Mouse (Mus musculus) liver, embryonic 13.5 days (tissue): Measurements from ENCODE around the gene Gm10277. TPM values are rescaled to one million over a fixed set of nuclear protein-coding genes. Genes with fewer than 3 reads are reported as not detected.

Experiments
- ATAC-seq: fragments of 200-750 bp; cut with Nextera tagmentation; 2 replicates; pipeline ENCODE4 v1.8.0; 2017; ENCODE audit warnings: low read depth, mild to moderate bottlenecking, moderate number of reproducible peaks, moderate library complexity
- DNase-seq: peaks from one replicate; pipeline ENCODE4 v3.0.0; 2022
- H3K27ac ChIP-seq: fragments of 300-500 bp; sonication (generic); 2 replicates; pipeline ENCODE4 v1.5.1; 2015; ENCODE audit warnings: moderate library complexity, mild to moderate bottlenecking, inconsistent platforms
- H3K27me3 ChIP-seq: fragments of 300-500 bp; sonication (generic); 2 replicates; pipeline ENCODE4 v1.6.1; 2015; ENCODE audit warnings: mild to moderate bottlenecking, inconsistent platforms
- H3K36me3 ChIP-seq: fragments of 300-500 bp; sonication (generic); 2 replicates; pipeline ENCODE4 v1.6.1; 2015; ENCODE audit warnings: mild to moderate bottlenecking, inconsistent platforms
- H3K4me1 ChIP-seq: fragments of 300-500 bp; sonication (generic); replicated peaks from 2 replicates; pipeline ENCODE4 v1.6.1; 2015; ENCODE audit warnings: inconsistent platforms
- H3K4me2 ChIP-seq: fragments of 300-500 bp; sonication (generic); 2 replicates; pipeline ENCODE4 v1.6.1; 2015; ENCODE audit warnings: inconsistent platforms, mild to moderate bottlenecking, moderate library complexity
- H3K4me3 ChIP-seq: fragments of 300-500 bp; sonication (generic); replicated peaks from 2 replicates; pipeline ENCODE4 v1.5.1; 2015; ENCODE audit warnings: mild to moderate bottlenecking, inconsistent platforms
- H3K9ac ChIP-seq: fragments of 300-500 bp; sonication (generic); 2 replicates; pipeline ENCODE4 v1.6.1; 2015; ENCODE audit warnings: mild to moderate bottlenecking, inconsistent platforms
- H3K9me3 ChIP-seq: fragments of 300-500 bp; sonication (generic); replicated peaks from 2 replicates; pipeline ENCODE4 v1.6.1; 2016; ENCODE audit warnings: inconsistent platforms
- WGBS: fragments of 180-500 bp; shearing (Covaris S2); methylation state at CpG from one replicate; pipeline ENCODE4 v1.1.7; 2015; ENCODE audit not compliant: insufficient replicate concordance; 5-methylcytosine and 5-hydroxymethylcytosine counted together
- polyA plus RNA-seq: library from polyadenylated mRNA; unstranded; fragments of >200 nt; fragmentation: Nextera tagmentation; extraction: Ambion mirVana; gene quantifications from 2 replicates; pipeline ENCODE4 v1.2.1, GENCODE M21; 2015

Gm10277 gene
- polyA plus RNA-seq, 1 experiment from 2014 or later = 0.78 TPM

- Histone ChIP-seq H3K9ac (0 out of 2 replicates have a peak overlapping the region, but pooled peaks have one; percentile 56), H3K36me3 (peaks cover 6% of the 10 kb centered on the region), H3K4me3 (no peak overlapping the region; the same call in 1 of the 2 replicates), H3K9me3 (no peaks in the 10 kb centered on the region), H3K4me1 (peaks cover 49% of the 10 kb centered on the region), H3K27ac (peak overlapping the region; percentile 70), H3K4me2 (peak overlapping the region; percentile 61), H3K27me3 (no peaks in the 10 kb centered on the region)
- DNase-seq (no peak), ATAC-seq (no peak)
- WGBS = 64% methylated on average over 9 of the region's 9 CpGs
These were observed 12.9 kb upstream of the Gm10277 start for GRCm38 (mm10) chr11:77800491-77800868.

- WGBS = 75% methylated on average over 5 of the region's 5 CpGs
- DNase-seq = no peak
- no peak overlapping the region for H3K4me3 ChIP-seq
- H3K4me1 ChIP-seq = peaks cover 50% of the 10 kb centered on the region
- ATAC-seq = no peak
- H3K4me2 ChIP-seq = no peak overlapping the region
- no peaks in the 10 kb centered on the region for H3K9me3 ChIP-seq
- no peak overlapping the region for H3K9ac ChIP-seq
- H3K27ac ChIP-seq = 0 out of 2 replicates have a peak overlapping the region, but pooled peaks have one; percentile 8
- H3K36me3 ChIP-seq = peaks cover 6% of the 10 kb centered on the region; the same call in 1 of the 2 replicates
- no peaks in the 10 kb centered on the region for H3K27me3 ChIP-seq
These were observed 7.7 kb upstream of the Gm10277 start for GRCm38 (mm10) chr11:77795216-77795615.

GRCm38 (mm10) chr11:77793238-77793930, 5.8 kb upstream of the Gm10277 start:
- Histone ChIP-seq H3K4me2 (peak overlapping the region; percentile 74), H3K9me3 (no peaks in the 10 kb centered on the region), H3K9ac (peak overlapping the region; percentile 70), H3K27ac (peak overlapping the region; percentile 90), H3K4me3 (peak overlapping the region; percentile 63), H3K4me1 (peaks cover 55% of the 10 kb centered on the region), H3K36me3 (peaks cover 3% of the 10 kb centered on the region; the same call in 1 of the 2 replicates), H3K27me3 (no peaks in the 10 kb centered on the region)
- peak; percentile 96 for DNase-seq
- WGBS = 3% methylated on average over 19 of the region's 19 CpGs
- peak; percentile 84 for ATAC-seq

- WGBS = 74% methylated on average over 7 of the region's 7 CpGs
- Histone ChIP-seq H3K4me1 (peaks cover 63% of the 10 kb centered on the region), H3K36me3 (peaks cover 8% of the 10 kb centered on the region; the same call in 1 of the 2 replicates), H3K27ac (peak overlapping the region; percentile 90), H3K9ac (peak overlapping the region; percentile 71), H3K27me3 (no peaks in the 10 kb centered on the region), H3K9me3 (no peaks in the 10 kb centered on the region), H3K4me2 (peak overlapping the region; percentile 74; the same call in 1 of the 2 replicates), H3K4me3 (no peak overlapping the region)
- ATAC-seq (no peak), DNase-seq (no peak)
These were observed 5.0 kb upstream of the Gm10277 start for GRCm38 (mm10) chr11:77792566-77792909.

- peak; percentile 73 for ATAC-seq
- Histone ChIP-seq H3K27ac (peak overlapping the region; percentile 90), H3K4me1 (peaks cover 69% of the 10 kb centered on the region), H3K27me3 (no peaks in the 10 kb centered on the region), H3K4me2 (peak overlapping the region; percentile 60), H3K36me3 (peaks cover 8% of the 10 kb centered on the region; the same call in 1 of the 2 replicates), H3K9me3 (no peaks in the 10 kb centered on the region), H3K9ac (peak overlapping the region; percentile 71), H3K4me3 (peak overlapping the region; percentile 23)
- no peak for DNase-seq
- WGBS = 21% methylated on average over 12 of the region's 12 CpGs
These were observed 4.4 kb upstream of the Gm10277 start for GRCm38 (mm10) chr11:77791752-77792565.

GRCm38 (mm10) chr11:77791241-77791727, 3.7 kb upstream of the Gm10277 start:
- Histone ChIP-seq H3K9me3 (no peaks in the 10 kb centered on the region), H3K27me3 (no peaks in the 10 kb centered on the region), H3K36me3 (peaks cover 11% of the 10 kb centered on the region; the same call in 1 of the 2 replicates), H3K4me3 (no peak overlapping the region), H3K4me1 (peaks cover 76% of the 10 kb centered on the region), H3K4me2 (peak overlapping the region; percentile 60), H3K9ac (peak overlapping the region; percentile 71), H3K27ac (peak overlapping the region; percentile 90)
- WGBS = 29% methylated on average over 8 of the region's 8 CpGs
- peak; percentile 19 for ATAC-seq
- no peak for DNase-seq

- 20% methylated on average over 9 of the region's 9 CpGs for WGBS
- DNase-seq (no peak), ATAC-seq (no peak)
- Histone ChIP-seq H3K4me3 (no peak overlapping the region), H3K27ac (peak overlapping the region; percentile 90), H3K9ac (peak overlapping the region; percentile 71), H3K4me1 (peaks cover 86% of the 10 kb centered on the region), H3K27me3 (no peaks in the 10 kb centered on the region), H3K36me3 (peaks cover 8% of the 10 kb centered on the region; the same call in 1 of the 2 replicates), H3K4me2 (peak overlapping the region; percentile 60; the same call in 1 of the 2 replicates), H3K9me3 (no peaks in the 10 kb centered on the region)
These were observed 2.7 kb upstream of the Gm10277 start for GRCm38 (mm10) chr11:77790286-77790685.

GRCm38 (mm10) chr11:77789512-77789911, 2.0 kb upstream of the Gm10277 start:
- Histone ChIP-seq H3K4me1 (peaks cover 94% of the 10 kb centered on the region), H3K9ac (no peak overlapping the region; the same call in 1 of the 2 replicates), H3K9me3 (no peaks in the 10 kb centered on the region), H3K4me2 (no peak overlapping the region), H3K27ac (peak overlapping the region; percentile 68), H3K4me3 (no peak overlapping the region), H3K27me3 (no peaks in the 10 kb centered on the region), H3K36me3 (peaks cover 8% of the 10 kb centered on the region; the same call in 1 of the 2 replicates)
- DNase-seq (no peak), ATAC-seq (no peak)
- 79% methylated on average over 5 of the region's 5 CpGs for WGBS

- ATAC-seq (no peak), DNase-seq (no peak)
- H3K9ac ChIP-seq = peak overlapping the region; percentile 77
- H3K27me3 ChIP-seq = no peaks in the 10 kb centered on the region
- no peaks in the 10 kb centered on the region for H3K9me3 ChIP-seq
- 21% methylated on average over 7 of the region's 7 CpGs for WGBS
- peak overlapping the region; percentile 97 for H3K27ac ChIP-seq
- peak overlapping the region; percentile 89 for H3K4me2 ChIP-seq
- H3K4me1 ChIP-seq = peaks cover 97% of the 10 kb centered on the region
- H3K4me3 ChIP-seq = peak overlapping the region; percentile 54
- H3K36me3 ChIP-seq = peaks cover 12% of the 10 kb centered on the region
These were observed 1.6 kb downstream of the Gm10277 start for GRCm38 (mm10) chr11:77785768-77786561.

GRCm38 (mm10) chr11:77785396-77785767, 2.2 kb downstream of the Gm10277 start:
- H3K4me2 ChIP-seq = peak overlapping the region; percentile 89
- H3K27ac ChIP-seq = peak overlapping the region; percentile 97
- peak overlapping the region; percentile 54 for H3K4me3 ChIP-seq
- H3K4me1 ChIP-seq = peaks cover 97% of the 10 kb centered on the region
- H3K9me3 ChIP-seq = no peaks in the 10 kb centered on the region
- peaks cover 18% of the 10 kb centered on the region for H3K36me3 ChIP-seq
- no peak for DNase-seq
- H3K27me3 ChIP-seq = no peaks in the 10 kb centered on the region
- 21% methylated on average over 5 of the region's 5 CpGs for WGBS
- ATAC-seq = no peak
- peak overlapping the region; percentile 77 for H3K9ac ChIP-seq
